Mouse (Mus musculus): ENCODE results near the gene Slc43a1.

The Slc43a1 gene

GRCm38 (mm10) chr2:84868521-84868943 is 29.9 kb downstream of the Slc43a1 start:
- peak; percentile 66 for DNase-seq (ENCODE audit: low spot score)

DNA sequence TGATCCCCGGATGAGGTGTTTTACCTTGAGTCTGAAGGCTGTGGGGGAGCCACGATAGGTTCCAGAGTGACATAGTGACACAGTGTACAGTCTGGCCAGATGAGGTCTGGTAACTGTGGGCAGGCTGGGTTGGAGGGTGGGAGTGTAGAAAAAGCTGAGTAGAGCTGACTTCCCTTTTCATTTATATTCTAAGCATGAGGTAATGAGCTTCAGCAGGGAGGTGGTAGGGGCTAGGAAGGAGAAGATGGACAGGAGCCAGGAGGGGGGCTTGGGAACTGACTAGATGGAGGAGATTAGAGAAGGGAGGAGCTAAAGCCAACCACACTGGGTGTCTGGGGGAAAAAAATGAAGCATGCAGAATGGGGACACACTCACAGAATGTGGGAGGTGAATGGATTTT is 30.3 kb downstream of the Slc43a1 start:
- no peak for DNase-seq (ENCODE audit: low spot score)

DNA sequence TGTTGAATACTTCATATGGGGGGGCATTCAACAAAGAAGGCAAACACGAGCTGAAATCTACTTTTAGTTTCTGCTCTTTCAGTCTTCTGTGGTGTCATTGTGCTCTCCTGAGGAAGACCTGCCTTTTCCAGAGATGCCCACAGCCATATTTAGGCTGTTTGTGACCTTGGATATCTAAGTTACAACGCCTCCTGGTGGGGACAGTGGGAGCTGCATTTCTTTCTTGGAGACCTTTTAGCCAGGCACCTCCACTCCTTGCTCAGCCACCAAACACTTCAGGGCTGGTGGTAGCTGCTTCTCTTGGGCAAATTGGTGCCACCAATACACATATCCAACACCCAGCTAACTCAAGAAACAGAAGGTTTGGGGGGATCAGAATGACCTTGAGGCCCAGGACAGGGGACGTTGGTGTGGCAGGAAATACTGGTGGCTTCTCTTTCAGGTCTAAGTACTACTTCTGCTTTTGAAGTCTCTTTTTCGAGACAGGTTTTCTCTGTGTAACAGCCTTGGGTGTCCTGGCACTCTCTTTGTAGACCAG is 32.0 kb downstream of the Slc43a1 start:
- no peak for DNase-seq (ENCODE audit: low spot score)

DNA sequence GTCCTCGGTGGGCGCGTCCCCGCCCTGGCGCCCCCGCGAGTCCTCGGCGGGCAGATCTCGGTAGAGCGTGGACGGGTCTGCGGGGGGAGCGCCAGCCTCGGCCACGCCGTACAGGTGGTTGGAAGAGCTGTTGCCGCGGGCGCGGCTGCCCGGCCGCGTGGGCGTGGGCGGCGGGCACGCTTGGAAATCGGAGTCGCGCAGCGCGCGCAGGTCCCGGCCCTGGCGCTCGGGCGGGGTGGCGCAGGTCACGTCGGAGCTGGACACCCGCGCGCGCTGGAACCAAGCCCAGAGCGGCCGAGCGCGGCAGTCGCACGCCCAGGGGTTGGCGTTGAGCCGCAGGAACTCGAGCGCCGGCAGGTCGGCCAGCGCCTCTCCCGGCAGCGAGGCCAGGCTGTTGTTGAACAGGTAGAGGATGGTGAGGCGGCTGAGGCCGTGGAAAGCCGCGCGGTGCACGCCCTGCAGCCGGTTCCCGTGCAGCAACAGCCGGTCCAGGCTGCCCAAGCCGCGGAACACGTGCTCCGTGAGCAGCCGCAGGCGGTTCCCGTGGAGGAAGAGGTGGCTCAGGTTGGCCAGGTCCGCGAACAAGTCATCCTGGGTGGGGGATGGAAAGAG is 33.6 kb downstream of the Slc43a1 start:
- peak; percentile 56 for DNase-seq (ENCODE audit: low spot score)

DNA sequence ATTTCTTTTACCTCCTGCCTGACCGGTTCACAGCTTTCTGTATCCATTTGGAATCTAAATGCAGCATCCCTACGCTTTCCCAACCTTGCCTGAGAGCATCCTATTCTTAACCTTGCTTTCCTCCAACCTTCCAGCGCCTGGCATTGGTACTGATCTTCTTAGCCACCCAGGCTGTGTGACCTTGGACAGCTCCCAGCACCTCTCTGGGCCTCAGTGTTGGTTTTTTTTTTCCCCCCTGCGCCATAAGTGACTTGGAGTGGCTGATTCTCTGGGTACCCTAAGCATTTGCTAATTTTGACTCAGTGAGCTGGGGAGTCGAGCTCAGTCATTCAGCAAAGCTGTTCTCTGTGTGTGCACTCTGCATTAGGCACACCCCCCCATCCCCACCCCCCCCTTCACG is 37.2 kb downstream of the Slc43a1 start:
- no peak for DNase-seq (ENCODE audit: low spot score)

GRCm38 (mm10) chr2:84880590-84880989 is 41.9 kb downstream of the Slc43a1 start:
- no peak for DNase-seq (ENCODE audit: low spot score)

- peak; percentile 25 for DNase-seq (ENCODE audit: low spot score)
These were observed 44.0 kb downstream of the Slc43a1 start for GRCm38 (mm10) chr2:84882606-84883005.

DNA sequence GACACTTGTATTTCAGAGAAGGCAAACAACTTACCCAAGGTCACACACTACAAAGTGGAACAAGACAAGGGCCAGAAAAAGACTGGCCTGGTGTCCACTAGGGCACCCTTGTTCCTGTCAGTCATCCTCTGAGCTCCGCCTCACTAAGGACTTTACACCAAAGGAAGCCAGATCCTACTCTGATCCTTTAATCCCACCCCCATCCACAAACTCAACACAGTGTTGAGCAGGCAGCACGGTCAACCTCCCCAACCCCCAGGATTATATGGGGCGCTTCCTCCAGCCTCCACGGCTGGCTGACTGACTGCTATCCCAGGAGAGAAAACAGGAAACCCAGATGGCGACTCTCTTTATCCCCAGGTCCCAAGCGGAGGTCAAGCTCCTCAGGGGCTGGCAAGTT is 44.4 kb downstream of the Slc43a1 start:
- no peak for DNase-seq (ENCODE audit: low spot score)

DNA sequence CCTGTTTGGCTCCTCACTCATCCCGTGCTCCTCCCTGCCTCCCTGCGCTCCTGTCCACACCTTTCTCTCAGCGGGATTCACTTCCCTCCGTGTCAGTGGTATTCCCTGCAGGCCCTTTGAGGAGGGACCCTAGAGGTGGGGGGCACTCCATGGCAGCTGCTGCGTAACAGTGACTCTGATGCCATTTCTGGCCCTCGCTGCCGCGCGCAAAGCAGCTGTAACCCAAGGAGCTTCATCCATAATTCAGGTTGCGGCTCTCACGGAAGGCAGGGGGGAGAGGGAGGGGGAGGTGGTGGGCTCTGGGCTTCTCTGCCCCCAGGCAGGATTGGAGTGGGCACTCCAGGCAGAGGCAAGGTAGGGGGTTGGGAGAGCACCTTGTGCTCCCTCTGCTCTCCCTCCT is 44.9 kb downstream of the Slc43a1 start:
- DNase-seq (ENCODE audit: low spot score), result no peak

GRCm38 (mm10) chr2:84883942-84884341 is 45.3 kb downstream of the Slc43a1 start:
- no peak for DNase-seq (ENCODE audit: low spot score)

- DNase-seq (ENCODE audit: low spot score), result no peak
These were observed 46.0 kb downstream of the Slc43a1 start for GRCm38 (mm10) chr2:84884611-84885010.

DNA sequence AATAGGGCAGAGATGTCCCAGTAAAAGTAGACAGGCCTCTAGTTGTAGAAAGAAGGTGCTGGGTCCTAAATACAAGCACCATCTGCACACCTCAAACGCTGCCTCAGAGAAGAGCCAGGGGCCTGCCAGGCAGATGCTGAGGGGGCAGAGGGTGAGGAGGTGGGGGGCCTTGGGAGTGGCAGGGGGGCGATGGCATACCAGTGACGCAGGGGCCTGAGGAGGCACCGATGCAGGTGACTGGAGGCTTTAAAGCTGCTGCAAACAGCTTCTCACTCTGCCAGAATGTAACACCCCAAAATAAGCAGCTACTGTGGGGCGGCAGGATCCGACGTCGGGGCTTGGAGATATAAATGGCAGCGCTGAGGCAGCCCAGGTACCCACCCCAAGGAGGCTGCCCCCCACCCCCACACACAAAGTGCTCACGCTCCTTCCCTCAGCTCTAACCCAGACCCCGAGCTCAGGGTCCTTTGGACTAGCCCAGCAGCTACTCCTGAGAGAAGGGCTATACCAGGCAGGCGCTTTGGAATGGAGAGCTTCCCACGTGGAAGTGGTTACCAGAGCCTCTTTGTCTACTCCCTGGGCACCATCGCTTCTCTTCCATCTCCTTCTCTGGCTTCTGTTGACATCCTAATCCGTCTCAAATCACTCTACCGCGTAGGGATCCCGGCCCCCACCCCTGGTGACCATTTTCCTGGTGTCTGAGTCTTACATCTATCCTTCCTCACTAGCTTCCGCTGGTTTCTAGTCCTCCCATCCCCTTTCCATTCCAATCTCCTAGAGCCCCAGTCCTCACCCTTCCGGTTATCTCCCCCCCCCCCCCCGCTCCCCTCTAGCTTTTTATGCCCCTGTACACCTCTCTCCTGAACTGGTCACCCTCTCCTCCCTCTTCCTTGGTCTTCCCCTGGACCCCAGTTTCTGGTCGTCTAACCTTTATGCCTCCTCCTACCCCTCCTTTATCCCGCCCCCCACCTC is 46.7 kb downstream of the Slc43a1 start:
- DNase-seq (ENCODE audit: low spot score), result no peak

- DNase-seq (ENCODE audit: low spot score), result no peak
These were observed 47.6 kb downstream of the Slc43a1 start, which contains the start of gene Rtn4rl2 for GRCm38 (mm10) chr2:84886234-84886731. Gene Rtn4rl2 (minus strand): TSS chr2:84886710.

DNA sequence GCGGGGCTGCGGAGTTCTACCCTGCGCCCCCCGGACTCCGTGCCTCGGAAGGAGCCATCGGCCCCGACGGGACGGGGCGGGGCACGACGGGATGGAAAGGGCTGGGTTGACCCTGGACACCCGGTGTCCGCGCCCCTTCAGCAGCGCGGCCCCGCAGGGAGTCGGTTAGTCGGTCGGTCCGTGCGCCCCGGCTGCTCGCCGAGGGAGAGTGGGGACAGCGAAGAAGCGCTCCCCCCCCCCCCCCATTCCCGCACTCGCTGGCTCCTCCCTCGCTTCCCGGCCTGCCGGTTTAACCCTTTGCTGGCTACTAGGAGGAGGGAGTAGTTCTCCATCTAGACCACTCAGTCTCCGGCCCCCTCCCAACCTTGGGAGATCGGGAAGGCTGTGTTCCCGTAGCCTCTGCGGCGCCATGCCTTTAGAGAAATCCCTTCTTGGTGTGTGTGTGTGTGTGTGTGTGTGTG is 48.2 kb downstream of the Slc43a1 start:
- no peak for DNase-seq (ENCODE audit: low spot score)

DNA sequence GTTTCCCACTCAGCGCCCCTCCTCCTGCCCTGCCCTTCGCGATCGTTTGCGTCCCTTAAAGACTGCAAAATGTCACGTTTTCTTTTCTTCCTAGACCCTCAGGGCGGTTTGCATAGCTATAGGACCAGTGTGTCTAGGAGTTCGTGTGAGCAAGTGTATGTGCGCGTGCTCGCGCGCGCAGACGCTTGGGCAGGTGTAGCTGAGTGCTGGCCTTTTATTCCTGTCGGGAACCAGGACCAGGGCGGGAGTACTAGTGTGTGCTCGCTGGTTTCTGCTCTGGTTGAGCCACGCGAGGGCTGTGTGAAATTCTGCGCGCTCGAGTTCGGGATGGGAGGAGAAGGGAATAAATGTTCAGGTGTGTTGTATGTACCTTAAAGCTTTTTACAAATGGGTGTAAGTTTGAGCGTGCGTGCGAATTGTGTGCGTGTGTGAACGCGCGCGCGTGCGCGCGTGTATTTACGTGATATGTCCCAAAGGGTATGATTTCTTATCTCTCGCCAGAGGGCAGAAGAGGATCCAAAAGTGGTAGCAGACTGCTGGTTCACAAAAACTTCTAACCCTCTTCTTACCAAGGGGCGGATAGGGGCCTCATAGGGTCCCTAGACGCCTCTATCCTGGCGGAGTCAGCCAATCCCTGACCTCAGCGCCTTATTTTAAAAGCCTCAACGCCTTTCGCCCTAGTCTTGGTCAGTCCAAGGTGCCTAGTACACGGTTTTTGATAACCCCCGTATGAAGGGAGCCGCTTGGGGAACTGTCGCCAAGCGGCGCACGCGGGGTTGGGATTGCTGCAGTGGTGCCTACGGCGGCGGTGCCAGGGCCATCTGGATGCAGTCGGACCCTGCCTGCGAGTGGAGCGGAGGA is 49.0 kb downstream of the Slc43a1 start:
- DNase-seq (ENCODE audit: low spot score), result no peak

- DNase-seq (ENCODE audit: low spot score), result peak; percentile 80
These were observed 50.1 kb downstream of the Slc43a1 start for GRCm38 (mm10) chr2:84888657-84889315.

GRCm38 (mm10) chr2:84889316-84890044 is 50.8 kb downstream of the Slc43a1 start:
- DNase-seq (ENCODE audit: low spot score), result no peak

DNA sequence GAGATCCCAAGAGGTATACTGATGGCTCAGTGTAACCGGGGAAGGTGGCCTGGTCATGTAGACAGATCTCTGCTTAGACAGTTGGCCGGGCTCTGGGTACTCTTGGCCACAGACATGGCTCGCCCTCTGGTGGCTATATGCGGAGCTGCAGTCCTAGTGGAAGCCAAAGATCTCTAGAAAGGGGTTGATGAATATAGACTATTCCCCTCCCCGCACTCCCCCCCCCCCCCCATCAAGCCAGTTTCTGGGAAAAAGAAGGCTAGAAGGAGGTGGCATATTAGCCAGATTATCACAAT is 51.3 kb downstream of the Slc43a1 start:
- peak; percentile 82 for DNase-seq (ENCODE audit: low spot score)

DNA sequence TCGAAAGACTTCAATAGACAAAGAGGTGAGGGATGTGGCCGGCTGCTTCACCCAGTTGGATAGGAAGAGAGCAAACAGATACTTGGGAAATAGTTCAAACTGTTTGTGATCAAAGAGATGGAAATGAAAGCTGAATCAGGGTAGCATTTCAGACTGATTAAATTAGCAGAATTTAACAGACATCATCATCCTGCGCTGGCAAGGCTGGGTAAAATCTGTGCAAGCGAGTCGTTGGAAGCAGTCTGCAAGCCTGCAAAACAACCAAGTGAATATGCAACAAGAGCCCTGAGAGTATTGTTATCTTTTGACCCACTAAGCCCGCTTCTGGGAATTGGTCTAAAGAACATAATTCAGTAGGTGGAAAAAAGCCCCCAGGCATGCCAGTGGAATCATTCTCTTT is 54.7 kb downstream of the Slc43a1 start:
- no peak for DNase-seq (ENCODE audit: low spot score)

GRCm38 (mm10) chr2:84895495-84896198 is 57.0 kb downstream of the Slc43a1 start:
- no peak for DNase-seq (ENCODE audit: low spot score)

Data from urinary bladder, postnatal 14 days (tissue).